Mouse (Mus musculus): ENCODE data around the gene Plaur. TPM values are rescaled to one million over a fixed set of nuclear protein-coding genes. Genes with fewer than 3 reads are reported as not detected.
"Not testable (repeated sequence)": the region's sequence is repeated elsewhere in the genome, so short reads cannot be mapped to it uniquely, and the experiment has no call there.

Plaur gene
- polyA plus RNA-seq, 1 experiment from 2014 or later: 5.6 TPM

DNA sequence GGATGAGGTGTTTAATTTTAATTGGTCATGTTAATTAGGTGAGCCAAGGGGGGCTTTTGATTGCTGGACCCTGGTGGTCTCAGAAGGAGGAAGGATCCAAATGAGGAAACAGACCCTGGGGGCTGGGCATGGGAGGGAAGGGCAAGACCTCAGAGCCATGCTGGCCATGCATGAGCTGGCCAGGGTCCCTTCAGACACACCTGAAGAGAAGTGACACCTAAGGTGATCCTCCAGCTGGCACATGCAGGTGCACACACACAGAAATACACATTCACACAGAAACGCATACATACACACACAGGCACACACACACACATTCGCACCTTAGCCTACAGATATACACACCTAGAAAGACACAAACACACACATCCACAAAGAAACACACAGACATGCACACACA lies 17.4 kb downstream of the Plaur start:
- H3K27ac ChIP-seq (ENCODE audit: poor library complexity, severe bottlenecking): no peak overlapping the region
- no peak for ATAC-seq (ENCODE audit: insufficient number of reproducible peaks, low FRiP score)
- no peak overlapping the region for H3K4me3 ChIP-seq
- H3K9me3 ChIP-seq (replicated peaks): 0 out of 2 replicates have a peak, but pooled peaks cover 5% of the 10 kb centered on the region
- H3K4me2 ChIP-seq: no peak overlapping the region
- peaks cover 8% of the 10 kb centered on the region for H3K4me1 ChIP-seq (replicated peaks)
- peaks cover 64% of the 10 kb centered on the region for H3K27me3 ChIP-seq (replicated peaks)
- no peak overlapping the region for H3K9ac ChIP-seq
- 92% methylated on average over 2 of the region's 2 CpGs for WGBS
- H3K36me3 ChIP-seq: no peaks in the 10 kb centered on the region

DNA sequence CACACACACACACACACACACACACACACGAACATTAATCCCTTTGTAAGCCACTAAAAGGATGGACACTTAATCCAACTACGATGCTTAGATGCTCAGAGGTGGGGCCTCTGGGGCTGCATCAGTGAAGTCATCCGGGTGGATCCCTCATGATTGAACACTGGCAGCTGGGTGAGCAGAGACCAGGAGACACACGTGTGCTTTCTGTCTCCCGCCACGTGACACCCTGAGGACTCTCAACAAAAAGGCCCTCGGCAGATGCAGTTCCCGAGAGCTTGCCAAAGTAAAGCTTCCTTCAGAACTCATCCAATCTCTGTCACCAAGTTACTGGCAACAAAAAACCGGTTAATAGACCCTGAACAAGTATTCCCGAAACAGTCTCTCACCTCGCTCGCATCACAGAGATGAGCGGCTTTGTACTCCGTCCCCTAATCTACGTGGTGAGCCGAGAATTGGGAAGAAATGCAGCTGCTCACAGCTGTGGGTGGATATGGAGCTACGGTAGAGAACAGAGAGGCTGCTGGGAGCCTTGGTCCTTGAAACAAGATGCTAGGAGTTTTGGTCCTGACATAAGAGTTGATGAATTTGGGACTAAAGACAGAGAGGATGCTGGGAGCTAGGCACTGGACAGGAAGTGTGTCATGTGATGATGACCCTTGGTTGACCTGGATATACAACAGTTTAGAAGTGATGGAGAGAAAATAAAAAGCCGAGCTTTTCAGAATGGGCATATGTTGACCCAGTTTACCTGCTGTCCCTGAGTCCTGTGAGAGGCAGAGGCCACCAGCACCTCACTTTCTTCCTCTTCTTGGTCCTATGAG lies 18.0 kb downstream of the Plaur start:
- peaks cover 8% of the 10 kb centered on the region for H3K4me1 ChIP-seq (replicated peaks)
- ATAC-seq (ENCODE audit: insufficient number of reproducible peaks, low FRiP score): no peak
- H3K9ac ChIP-seq: no peak overlapping the region
- H3K9me3 ChIP-seq (replicated peaks): 0 out of 2 replicates have a peak, but pooled peaks cover 5% of the 10 kb centered on the region
- H3K27ac ChIP-seq (ENCODE audit: poor library complexity, severe bottlenecking): no peak overlapping the region
- no peak overlapping the region for H3K4me3 ChIP-seq
- H3K4me2 ChIP-seq: no peak overlapping the region
- H3K27me3 ChIP-seq (replicated peaks): peaks cover 70% of the 10 kb centered on the region
- no peaks in the 10 kb centered on the region for H3K36me3 ChIP-seq
- WGBS: 62% methylated on average over 18 of the region's 18 CpGs

DNA sequence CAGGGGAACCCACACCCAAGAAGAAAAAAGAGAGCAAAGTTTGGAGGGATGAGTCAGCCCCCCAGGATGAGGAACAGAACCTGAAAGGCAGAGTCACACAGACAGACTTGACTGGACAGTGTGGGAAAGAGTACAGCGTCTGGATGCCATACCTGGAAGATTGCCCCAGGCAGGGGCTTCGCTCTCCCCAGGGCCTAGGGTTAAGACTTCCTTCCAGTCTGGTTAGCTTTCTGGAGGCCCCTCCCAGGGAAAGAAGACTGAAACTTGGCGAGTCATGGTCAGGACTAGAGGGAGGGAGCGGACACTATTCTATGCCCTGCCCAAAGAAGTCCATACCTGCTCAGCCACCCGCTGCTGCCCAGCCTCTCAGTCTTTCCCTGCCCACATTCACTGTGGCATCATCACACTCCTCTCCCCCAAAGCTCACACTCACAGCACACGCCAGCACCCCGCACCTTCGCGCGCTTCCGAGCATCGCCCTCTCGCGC lies 18.7 kb downstream of the Plaur start:
- 0 out of 2 replicates have a peak, but pooled peaks cover 5% of the 10 kb centered on the region for H3K9me3 ChIP-seq (replicated peaks)
- no peak overlapping the region for H3K27ac ChIP-seq (ENCODE audit: poor library complexity, severe bottlenecking)
- H3K27me3 ChIP-seq (replicated peaks): peaks cover 77% of the 10 kb centered on the region
- H3K4me3 ChIP-seq: peak overlapping the region; percentile 70
- peak overlapping the region; percentile 99 for H3K4me2 ChIP-seq
- H3K9ac ChIP-seq: peak overlapping the region; percentile 81
- 16% methylated on average over 14 of the region's 14 CpGs for WGBS
- no peaks in the 10 kb centered on the region for H3K36me3 ChIP-seq
- peak; percentile 27; the same call in 1 of the 2 replicates for ATAC-seq (ENCODE audit: insufficient number of reproducible peaks, low FRiP score)
- peaks cover 8% of the 10 kb centered on the region for H3K4me1 ChIP-seq (replicated peaks)

DNA sequence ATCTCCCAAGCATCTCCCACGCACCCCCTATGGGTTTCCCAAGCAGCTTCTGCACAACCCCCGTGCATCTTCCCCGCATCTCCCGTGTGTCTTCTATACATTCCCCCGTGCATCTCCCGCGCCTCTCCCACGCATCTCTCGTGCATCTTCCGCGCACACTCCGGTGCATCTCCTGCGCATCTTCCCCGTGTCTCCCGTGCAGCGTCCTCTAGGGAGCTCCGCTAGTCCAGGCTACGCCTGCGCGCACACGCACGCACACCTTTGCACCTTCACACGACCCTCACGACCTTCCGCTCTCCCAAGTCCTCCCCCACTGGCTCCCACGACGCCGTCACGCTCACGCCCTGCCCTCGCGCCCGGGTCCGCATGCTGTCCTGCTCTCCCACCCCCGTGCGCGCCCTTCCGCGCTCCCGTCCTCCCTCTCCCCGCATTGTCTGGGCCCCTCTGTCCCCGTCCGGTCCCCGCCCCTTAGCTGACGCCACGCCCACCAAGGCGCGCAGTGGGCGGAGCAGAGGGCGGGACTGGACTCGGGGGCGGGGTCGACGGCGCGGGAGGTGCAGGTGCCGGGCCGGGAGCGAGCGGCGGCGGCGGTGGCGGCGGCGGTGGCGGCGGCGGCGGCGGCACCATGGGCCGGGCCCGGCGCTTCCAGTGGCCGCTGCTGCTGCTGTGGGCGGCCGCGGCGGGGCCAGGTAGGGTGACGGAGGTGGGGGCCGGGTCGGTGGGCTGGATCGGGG lies 19.4 kb downstream of the Plaur start, which contains the start of gene Cadm4:
TSS of gene Cadm4 (plus strand) at position 550 of the 734 bp plus-strand sequence.
- under 1% methylated on average over 79 of the region's 83 CpGs for WGBS
- Histone ChIP-seq H3K4me1 (replicated peaks) (peaks cover 8% of the 10 kb centered on the region), H3K9me3 (replicated peaks) (0 out of 2 replicates have a peak, but pooled peaks cover 5% of the 10 kb centered on the region), H3K4me2 (peak within 1 kb of the TSS; percentile 99), H3K27ac (ENCODE audit: poor library complexity, severe bottlenecking) (no peak within 1 kb of the TSS), H3K36me3 (no peaks in the 10 kb centered on the region), H3K4me3 (peak within 1 kb of the TSS; percentile 70), H3K27me3 (replicated peaks) (peaks cover 83% of the 10 kb centered on the region), H3K9ac (peak within 1 kb of the TSS; percentile 81)
- ATAC-seq (ENCODE audit: insufficient number of reproducible peaks, low FRiP score): peak; percentile 82

DNA sequence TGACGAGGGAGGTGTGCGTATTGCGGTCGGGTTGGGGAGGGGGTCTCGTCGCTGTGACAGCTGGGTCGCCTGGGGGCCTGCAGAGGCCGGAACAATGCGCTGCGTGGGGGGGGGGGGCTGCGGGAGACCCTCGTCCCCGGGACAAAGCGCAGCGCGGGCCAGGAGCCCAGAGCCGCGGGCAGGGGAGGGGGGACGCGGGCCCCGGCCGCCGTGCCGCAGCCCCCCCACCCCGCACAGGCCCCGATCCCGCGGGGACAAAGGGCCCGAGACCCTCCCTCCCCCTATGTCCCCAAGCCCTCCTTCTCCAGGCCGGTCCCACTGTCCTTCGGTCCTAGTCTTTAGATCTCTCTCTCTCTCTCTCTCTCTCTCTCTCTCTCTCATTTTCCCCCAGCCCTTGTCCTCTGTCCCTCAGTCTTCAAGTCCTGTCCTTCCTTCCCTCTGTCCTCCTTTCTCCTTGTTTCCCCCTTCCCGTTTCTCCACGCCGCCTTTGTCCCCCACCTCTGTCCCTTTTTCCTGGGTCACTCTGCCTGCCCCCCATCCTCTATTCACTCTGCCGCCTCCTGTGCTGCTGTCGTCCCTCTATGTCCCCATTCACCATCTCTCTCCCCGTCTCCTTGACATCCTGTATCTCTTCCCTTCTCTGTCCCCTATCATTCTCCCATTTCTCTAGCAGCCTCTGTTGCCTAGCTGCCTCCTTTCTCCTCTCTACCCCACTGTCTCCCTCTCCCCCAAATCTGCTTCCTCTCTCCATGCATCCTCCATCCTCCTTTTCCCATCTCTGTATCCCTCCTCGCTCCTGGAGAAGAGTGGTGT lies 20.1 kb downstream of the Plaur start:
- Histone ChIP-seq H3K27me3 (replicated peaks) (peaks cover 85% of the 10 kb centered on the region), H3K27ac (ENCODE audit: poor library complexity, severe bottlenecking) (no peak overlapping the region), H3K36me3 (no peaks in the 10 kb centered on the region), H3K9me3 (replicated peaks) (0 out of 2 replicates have a peak, but pooled peaks cover 5% of the 10 kb centered on the region), H3K4me2 (peak overlapping the region; percentile 99), H3K4me1 (replicated peaks) (peaks cover 8% of the 10 kb centered on the region), H3K9ac (peak overlapping the region; percentile 81), H3K4me3 (peak overlapping the region; percentile 70)
- ATAC-seq (ENCODE audit: insufficient number of reproducible peaks, low FRiP score): peak; percentile 35; the same call in 1 of the 2 replicates
- 7% methylated on average over 7 of the region's 38 CpGs for WGBS

DNA sequence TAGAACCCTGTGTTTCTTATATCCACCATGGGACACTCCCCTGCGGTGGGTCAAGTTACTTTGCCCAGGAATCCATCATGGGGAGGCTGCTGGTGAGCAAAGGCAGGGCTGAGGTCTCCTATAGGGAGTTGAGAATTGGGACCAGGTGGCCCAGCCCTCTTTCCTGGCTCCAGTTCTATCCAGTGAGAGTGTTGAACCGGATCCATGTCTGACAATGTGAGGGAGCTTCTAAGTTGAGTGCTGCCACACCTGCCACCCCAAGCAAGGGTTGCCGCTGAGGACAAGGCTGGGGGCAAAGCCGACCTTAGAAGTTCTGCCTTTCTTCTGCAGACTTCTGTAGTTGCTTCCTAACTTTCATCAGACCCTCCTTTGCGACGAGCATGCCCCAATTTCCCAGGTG lies 21.0 kb downstream of the Plaur start:
- H3K27me3 ChIP-seq (replicated peaks): peaks cover 84% of the 10 kb centered on the region
- WGBS: 48% methylated on average over 6 of the region's 6 CpGs

DNA sequence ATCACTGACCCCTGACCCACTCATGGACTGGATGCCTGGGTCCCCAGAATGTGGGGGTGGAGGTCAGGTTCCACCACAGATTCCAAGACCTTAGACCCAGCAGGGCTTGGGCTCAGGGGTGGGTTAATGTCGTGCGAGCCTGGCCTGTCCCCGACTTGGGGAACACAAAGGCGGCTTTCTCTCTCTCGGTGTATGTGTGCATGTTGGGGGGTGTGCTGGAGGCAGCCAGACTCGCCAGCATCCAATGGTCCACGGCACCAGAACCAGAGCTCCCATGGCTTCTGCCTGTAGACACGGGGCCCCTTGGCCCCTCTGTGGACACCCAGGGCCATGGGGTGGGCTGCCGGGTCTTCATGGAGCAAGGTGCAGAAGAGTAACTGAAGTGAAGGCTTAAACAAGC lies 23.2 kb downstream of the Plaur start:
- H3K4me2 ChIP-seq: no peak overlapping the region
- peaks cover 8% of the 10 kb centered on the region for H3K4me1 ChIP-seq (replicated peaks)
- no peak overlapping the region for H3K27ac ChIP-seq (ENCODE audit: poor library complexity, severe bottlenecking)
- H3K9ac ChIP-seq: no peak overlapping the region
- no peak for ATAC-seq (ENCODE audit: insufficient number of reproducible peaks, low FRiP score)
- no peaks in the 10 kb centered on the region for H3K9me3 ChIP-seq (replicated peaks)
- WGBS: 69% methylated on average over 9 of the region's 9 CpGs
- no peak overlapping the region for H3K4me3 ChIP-seq
- no peaks in the 10 kb centered on the region for H3K36me3 ChIP-seq
- peaks cover 63% of the 10 kb centered on the region for H3K27me3 ChIP-seq (replicated peaks)

More for the DNA sequence above, 21.0 kb downstream of the Plaur start:
- not testable (repeated sequence) for H3K9ac ChIP-seq; H3K36me3 ChIP-seq; H3K4me3 ChIP-seq; H3K4me2 ChIP-seq; H3K4me1 ChIP-seq (replicated peaks); ATAC-seq (ENCODE audit: insufficient number of reproducible peaks, low FRiP score); H3K9me3 ChIP-seq (replicated peaks); H3K27ac ChIP-seq (ENCODE audit: poor library complexity, severe bottlenecking)

DNA sequence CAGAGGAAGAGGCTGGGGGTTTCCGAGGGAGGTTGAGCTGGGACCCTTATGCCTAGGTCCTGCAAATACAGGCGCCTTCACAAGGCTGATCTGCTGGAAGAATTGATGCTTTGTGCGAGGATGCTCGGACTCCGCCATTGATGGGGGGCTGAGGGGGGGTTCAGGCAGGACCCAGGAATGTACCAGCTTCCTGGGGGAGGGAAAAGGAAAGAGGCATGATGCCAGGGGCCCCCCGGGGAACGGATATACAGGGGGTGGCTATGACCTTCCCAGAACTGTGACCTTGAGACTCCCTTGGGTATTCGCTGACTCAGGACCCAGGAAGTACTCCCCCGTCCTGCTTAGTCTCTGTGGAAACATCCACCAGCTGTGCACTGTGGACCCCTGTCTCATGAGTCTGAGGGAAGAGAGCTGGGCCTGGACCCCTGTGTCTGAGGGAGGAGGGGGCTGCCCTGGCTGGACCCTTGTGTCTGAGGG lies 24.4 kb downstream of the Plaur start:
- Histone ChIP-seq H3K9me3 (replicated peaks) (no peaks in the 10 kb centered on the region), H3K36me3 (no peaks in the 10 kb centered on the region), H3K9ac (no peak overlapping the region), H3K27ac (ENCODE audit: poor library complexity, severe bottlenecking) (no peak overlapping the region), H3K27me3 (replicated peaks) (peaks cover 51% of the 10 kb centered on the region), H3K4me2 (no peak overlapping the region), H3K4me3 (no peak overlapping the region), H3K4me1 (replicated peaks) (peaks cover under 1% of the 10 kb centered on the region)
- no peak for ATAC-seq (ENCODE audit: insufficient number of reproducible peaks, low FRiP score)
- 55% methylated on average over 9 of the region's 9 CpGs for WGBS

DNA sequence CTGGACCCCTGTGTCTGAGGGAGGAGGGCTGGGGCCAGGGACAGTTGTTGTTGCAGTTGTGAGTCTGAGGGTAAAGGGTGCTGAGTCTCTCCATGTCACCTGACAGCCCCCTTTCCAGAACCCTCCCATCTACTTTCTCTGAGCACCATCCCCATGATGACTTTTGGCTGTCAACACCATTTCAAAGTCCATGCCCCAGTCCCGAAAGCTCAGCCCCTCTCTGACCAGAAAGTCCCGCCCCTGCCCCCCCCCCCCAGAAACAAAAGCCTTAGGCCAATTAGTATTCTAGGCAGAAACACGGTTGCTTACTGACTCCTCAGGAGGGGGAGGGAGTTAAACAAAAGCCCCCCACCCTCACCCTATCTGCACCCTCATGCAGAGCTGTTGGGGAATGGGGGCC lies 25.1 kb downstream of the Plaur start:
- H3K4me3 ChIP-seq: no peak overlapping the region
- no peak overlapping the region for H3K9ac ChIP-seq
- no peaks in the 10 kb centered on the region for H3K36me3 ChIP-seq
- WGBS: 33% methylated on average over 3 of the region's 3 CpGs
- H3K4me2 ChIP-seq: no peak overlapping the region
- no peaks in the 10 kb centered on the region for H3K9me3 ChIP-seq (replicated peaks)
- H3K27ac ChIP-seq (ENCODE audit: poor library complexity, severe bottlenecking): no peak overlapping the region
- peaks cover 44% of the 10 kb centered on the region for H3K27me3 ChIP-seq (replicated peaks)
- ATAC-seq (ENCODE audit: insufficient number of reproducible peaks, low FRiP score): no peak
- H3K4me1 ChIP-seq (replicated peaks): no peaks in the 10 kb centered on the region

DNA sequence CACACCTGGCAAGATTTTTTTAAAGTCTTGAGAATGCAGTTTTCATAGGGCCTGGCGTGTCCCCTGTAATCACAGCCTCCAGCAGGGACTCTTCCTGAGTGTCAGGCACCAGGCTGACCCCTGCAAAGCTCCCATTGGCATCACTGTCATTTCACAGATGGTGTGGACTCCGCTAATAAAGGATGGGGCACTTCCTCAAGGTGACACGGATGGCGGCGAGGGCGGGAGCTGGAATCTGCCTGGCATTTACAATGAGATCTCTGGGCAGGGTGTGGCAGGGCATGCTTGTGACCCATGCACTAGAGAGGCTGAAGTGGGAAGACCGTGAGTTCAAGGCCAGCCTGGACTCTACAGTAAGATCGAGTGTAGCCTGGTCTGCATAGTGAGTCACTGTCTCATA lies 26.0 kb downstream of the Plaur start:
- H3K4me1 ChIP-seq (replicated peaks): no peaks in the 10 kb centered on the region
- peaks cover 35% of the 10 kb centered on the region for H3K27me3 ChIP-seq (replicated peaks)
- no peak overlapping the region for H3K9ac ChIP-seq
- no peak overlapping the region for H3K4me3 ChIP-seq
- no peak for ATAC-seq (ENCODE audit: insufficient number of reproducible peaks, low FRiP score)
- 81% methylated on average over 8 of the region's 8 CpGs for WGBS
- no peaks in the 10 kb centered on the region for H3K9me3 ChIP-seq (replicated peaks)
- no peaks in the 10 kb centered on the region for H3K36me3 ChIP-seq
- H3K27ac ChIP-seq (ENCODE audit: poor library complexity, severe bottlenecking): no peak overlapping the region
- no peak overlapping the region for H3K4me2 ChIP-seq

Measured in heart, embryonic 12.5 days (tissue).